Mouse (Mus musculus): ENCODE results near the gene Gm47955. TPM values are rescaled to one million over a fixed set of nuclear protein-coding genes. Genes with fewer than 3 reads are reported as not detected.

Gm47955 gene
- polyA plus RNA-seq (2012; rRNA removed) = not detected in 2 replicates

GRCm38 (mm10) chr1:82959870-82960385, at the start of gene Gm47955:
Gene Gm47955 (plus strand): TSS chr1:82960286.

DNA sequence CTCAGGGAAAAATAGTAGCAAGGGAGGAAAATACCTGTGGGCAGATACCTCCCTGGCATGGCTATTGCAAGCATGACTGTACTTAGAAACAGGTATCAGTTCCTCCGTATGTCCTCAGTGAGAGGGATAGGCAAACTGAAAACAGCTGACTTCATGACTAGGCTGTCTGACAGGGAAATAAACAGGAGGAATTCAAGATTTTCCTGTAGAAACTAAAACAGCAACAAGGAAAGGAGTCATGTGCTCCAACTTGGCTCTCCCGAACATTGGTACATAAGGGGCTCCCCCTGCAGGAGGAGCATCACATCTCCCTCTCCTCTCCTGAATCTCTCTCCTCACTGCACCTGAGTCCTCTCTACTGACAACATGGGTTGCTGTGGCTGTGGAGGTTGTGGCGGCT, 47.1 kb upstream of the Gm47955 start, which contains the start of gene A030005L19Rik:
Gene A030005L19Rik (plus strand): TSS at position 301 of the 400 bp plus-strand sequence.

DNA sequence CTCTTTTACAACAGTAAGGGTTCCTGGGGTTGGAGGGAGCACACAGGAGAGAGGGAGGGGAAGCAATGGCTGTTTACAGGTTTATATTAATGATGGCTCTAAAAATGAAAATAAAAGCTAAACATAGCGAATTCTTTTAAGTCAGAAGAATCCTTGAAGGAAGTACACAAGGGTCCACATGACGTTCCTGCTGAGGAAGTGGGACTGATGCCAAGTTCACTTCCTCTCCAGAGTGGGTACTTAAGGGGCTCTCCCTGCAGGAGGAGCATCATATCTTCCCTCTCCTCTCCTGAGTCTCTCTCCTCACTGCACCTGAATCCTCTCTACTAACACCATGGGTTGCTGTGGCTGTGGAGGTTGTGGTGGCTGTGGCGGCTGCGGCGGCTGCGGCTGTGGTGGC, 35.4 kb upstream of the Gm47955 start, which contains the start of gene A030014E15Rik:
Gene A030014E15Rik (plus strand): TSS at position 268 of the 400 bp plus-strand sequence.

DNA sequence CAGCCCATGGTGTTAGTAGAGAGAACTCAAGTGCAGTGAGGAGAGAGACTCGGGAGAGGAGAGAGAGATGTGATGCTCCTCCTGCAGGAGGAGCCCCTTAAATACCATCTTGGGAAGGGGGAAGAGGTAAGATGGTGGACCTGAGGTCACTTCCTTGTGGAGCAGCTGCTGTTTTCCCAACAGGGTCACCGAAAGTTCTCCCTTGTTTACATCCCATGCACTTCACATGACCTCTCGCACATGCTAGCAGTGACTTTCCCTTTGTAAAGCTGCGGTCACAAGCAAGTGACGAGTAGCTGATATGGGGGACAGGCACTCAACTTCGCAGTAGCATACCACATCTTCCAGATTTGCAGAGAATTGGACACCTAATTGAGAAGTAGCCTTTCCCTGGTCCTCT, 28.8 kb upstream of the Gm47955 start, which contains the start of gene Gm6217:
Gene Gm6217 (minus strand): TSS at position 74 of the 400 bp plus-strand sequence.

DNA sequence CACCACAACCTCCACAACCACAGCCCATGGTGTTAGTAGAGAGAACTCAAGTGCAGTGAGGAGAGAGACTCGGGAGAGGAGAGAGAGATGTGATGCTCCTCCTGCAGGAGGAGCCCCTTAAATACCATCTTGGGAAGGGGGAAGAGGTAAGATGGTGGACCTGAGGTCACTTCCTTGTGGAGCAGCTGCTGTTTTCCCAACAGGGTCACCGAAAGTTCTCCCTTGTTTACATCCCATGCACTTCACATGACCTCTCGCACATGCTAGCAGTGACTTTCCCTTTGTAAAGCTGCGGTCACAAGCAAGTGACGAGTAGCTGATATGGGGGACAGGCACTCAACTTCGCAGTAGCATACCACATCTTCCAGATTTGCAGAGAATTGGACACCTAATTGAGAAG, 16.8 kb upstream of the Gm47955 start, which contains the start of gene A030003K21Rik:
Gene A030003K21Rik (minus strand): TSS at position 94 of the 400 bp plus-strand sequence.

DNA sequence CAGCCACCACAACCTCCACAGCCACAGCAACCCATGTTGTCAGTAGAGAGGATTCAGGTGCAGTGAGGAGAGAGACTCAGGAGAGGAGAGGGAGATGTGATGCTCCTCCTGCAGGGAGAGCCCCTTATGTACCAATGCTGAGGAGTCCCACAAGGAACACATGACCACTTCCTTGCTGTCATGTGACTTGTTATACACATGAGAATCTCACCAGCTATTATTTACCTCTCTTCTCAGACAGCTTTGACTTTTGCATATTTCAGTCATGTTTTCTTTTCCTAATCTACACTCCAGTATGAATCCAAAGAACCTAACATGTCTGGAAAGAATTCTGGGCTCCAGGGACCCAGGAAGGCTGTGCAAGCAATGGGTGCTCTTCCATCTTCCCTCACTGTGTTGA, 4.2 kb upstream of the Gm47955 start, which contains the start of gene Gm7544:
Gene Gm7544 (minus strand): TSS at position 101 of the 400 bp plus-strand sequence.

GRCm38 (mm10) chr1:83000306-83000705, 40.2 kb downstream of the Gm47955 start, which contains the start of gene Gm47959:
Gene Gm47959 (plus strand): TSS chr1:83000548.

Other genes with a start within 250 kb of the Gm47955 start
- gene Mff, start 235.4 kb upstream of the Gm47955 start, polyA plus RNA-seq (2012; rRNA removed) = 379 and 394 TPM in 2 replicates
- gene Tm4sf20, start 191.8 kb upstream of the Gm47955 start, polyA plus RNA-seq (2012; rRNA removed) = not detected in 2 replicates
- not detected in 2 replicates for gene Gm47791, start 189.0 kb upstream of the Gm47955 start, polyA plus RNA-seq (2012; rRNA removed)
- gene Agfg1, start 120.8 kb upstream of the Gm47955 start, polyA plus RNA-seq (2012; rRNA removed) = 54.6 and 57.5 TPM in 2 replicates
- 1.8 and 2.0 TPM in 2 replicates for gene A030005L19Rik, start 47.0 kb upstream of the Gm47955 start, polyA plus RNA-seq (2012; rRNA removed)
- gene A030014E15Rik, start 35.4 kb upstream of the Gm47955 start, polyA plus RNA-seq (2012; rRNA removed) = 0.12 and 0.18 TPM in 2 replicates
- not detected in 2 replicates for gene Gm6217, start 28.9 kb upstream of the Gm47955 start, polyA plus RNA-seq (2012; rRNA removed)
- gene A030003K21Rik, start 16.9 kb upstream of the Gm47955 start, polyA plus RNA-seq (2012; rRNA removed) = not detected in 2 replicates
- not detected in 2 replicates for gene Gm7544, start 4.3 kb upstream of the Gm47955 start, polyA plus RNA-seq (2012; rRNA removed)
- not detected in 2 replicates for gene Gm47959, start 40.3 kb downstream of the Gm47955 start, polyA plus RNA-seq (2012; rRNA removed)
- gene Slc19a3, start 78.2 kb downstream of the Gm47955 start, polyA plus RNA-seq (2012; rRNA removed) = 2.0 TPM in 2 replicates
- gene Krtap28-10, start 82.2 kb downstream of the Gm47955 start, polyA plus RNA-seq (2012; rRNA removed) = not detected in 2 replicates
- gene Gm47969, start 84.6 kb downstream of the Gm47955 start, polyA plus RNA-seq (2012; rRNA removed) = not detected in 2 replicates
- gene A030005K14Rik, start 99.1 kb downstream of the Gm47955 start, polyA plus RNA-seq (2012; rRNA removed) = not detected in 2 replicates
- not detected in 2 replicates for gene Krtap28-13, start 100.6 kb downstream of the Gm47955 start, polyA plus RNA-seq (2012; rRNA removed)
- not detected in 2 replicates for gene Ccl20, start 156.5 kb downstream of the Gm47955 start, polyA plus RNA-seq (2012; rRNA removed)
- gene Daw1, start 199.5 kb downstream of the Gm47955 start, polyA plus RNA-seq (2012; rRNA removed) = 3.0 and 5.1 TPM in 2 replicates

All from central nervous system, embryonic 18 days (tissue).